Mouse (Mus musculus) C2C12 (cell line): ENCODE results near the gene Pdzd3. TPM values are rescaled to one million over a fixed set of nuclear protein-coding genes. Genes with fewer than 3 reads are reported as not detected.

ENCODE experiments used
- H3K27me3 ChIP-seq: one replicate; pipeline ENCODE4 v1.6.1; 2011; ENCODE audit not compliant: control insufficient read depth, insufficient read depth, insufficient read length
- H3K36me3 ChIP-seq: one replicate; pipeline ENCODE4 v1.6.1; 2011; ENCODE audit not compliant: control insufficient read depth, insufficient read depth
- H3K4me3 ChIP-seq: one replicate; pipeline ENCODE4 v1.5.1; 2011; ENCODE audit warnings: mild to moderate bottlenecking, control low read depth; ENCODE audit not compliant: poor library complexity, insufficient read depth, severe bottlenecking
- H3K79me2 ChIP-seq: one replicate; pipeline ENCODE4 v1.6.1; 2011; ENCODE audit not compliant: control insufficient read depth, insufficient read depth
- H3K79me3 ChIP-seq: one replicate; pipeline ENCODE4 v1.6.1; 2011; ENCODE audit warnings: low read depth, control low read depth
- H3ac ChIP-seq: one replicate; pipeline ENCODE3; 2011; ENCODE audit warnings: low read depth; ENCODE audit not compliant: control insufficient read depth, insufficient read length
- CEBPB ChIP-seq: IDR thresholded peaks from one replicate; pipeline ENCODE4 v1.6.1; 2011; ENCODE audit warnings: low read depth, mild to moderate bottlenecking, control low read depth, moderate library complexity
- CTCF ChIP-seq: IDR thresholded peaks from one replicate; pipeline ENCODE4 v1.5.1; 2011; ENCODE audit not compliant: control insufficient read depth, insufficient read depth, insufficient read length
- FOSL1 ChIP-seq: IDR thresholded peaks from one replicate; pipeline ENCODE4 v1.8.0; 2011; ENCODE audit warnings: mild to moderate bottlenecking, low read length; ENCODE audit not compliant: poor library complexity, insufficient read depth, severe bottlenecking
- MAX ChIP-seq: IDR thresholded peaks from one replicate; pipeline ENCODE4 v1.6.1; 2011; ENCODE audit warnings: mild to moderate bottlenecking, control low read depth
- MYOD1 ChIP-seq: IDR thresholded peaks from one replicate; pipeline ENCODE4 v1.6.1; 2011; ENCODE audit warnings: low read depth; ENCODE audit not compliant: control insufficient read depth, insufficient read length
- MYOG ChIP-seq: IDR thresholded peaks from one replicate; pipeline ENCODE4 v1.6.1; 2011; ENCODE audit not compliant: control insufficient read depth, insufficient read length; ENCODE audit errors: extremely low read depth
- USF1 ChIP-seq: IDR thresholded peaks from one replicate; pipeline ENCODE4 v1.6.1; 2011; ENCODE audit warnings: low read depth, mild to moderate bottlenecking, control low read depth, moderate library complexity
- polyA plus RNA-seq: library from polyadenylated mRNA; unstranded; fragments of >200 nt; fragmentation: generic; extraction: Trizol; gene quantifications from one replicate; pipeline ENCODE4 v1.2.1, GENCODE M21; 2012; ENCODE audit warnings: missing spikeins

The Pdzd3 gene
- polyA plus RNA-seq, 1 experiment = not detected

GRCm38 (mm10) chr9:44254508-44255135 lies 3.4 kb upstream of the Pdzd3 start:
- H3K79me3 ChIP-seq = no peaks in the 10 kb centered on the region
- TF ChIP-seq MAX (no peak), CEBPB (no peak), USF1 (no peak), MYOG (no peak), MYOD1 (no peak), FOSL1 (no peak), CTCF (no peak)
- H3K4me3 ChIP-seq = no peak overlapping the region

DNA sequence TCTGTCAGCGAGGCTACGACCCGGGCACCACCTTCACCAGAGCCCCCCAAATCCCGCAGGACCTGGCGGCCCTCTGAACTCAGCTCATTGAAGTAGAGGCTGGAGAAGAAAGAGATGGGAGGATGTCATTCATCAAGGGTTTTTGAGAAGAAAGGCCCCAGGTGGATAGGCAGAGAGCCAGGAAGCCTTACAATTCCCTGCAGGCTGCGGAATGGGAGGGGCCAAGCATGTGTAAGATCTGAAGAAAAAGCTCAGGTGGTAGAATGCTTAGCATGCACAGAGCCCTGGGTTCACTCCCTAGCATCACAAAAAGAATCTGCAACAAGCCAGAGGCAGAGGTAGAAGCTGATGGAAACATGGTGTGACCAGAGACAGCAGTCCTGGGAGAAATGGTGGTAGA lies 2.2 kb upstream of the Pdzd3 start:
- TF ChIP-seq FOSL1 (no peak), MYOD1 (no peak), MAX (no peak), CTCF (no peak), USF1 (no peak), MYOG (no peak), CEBPB (no peak)
- no peak overlapping the region for H3ac ChIP-seq
- H3K79me3 ChIP-seq = no peaks in the 10 kb centered on the region
- no peaks in the 10 kb centered on the region for H3K27me3 ChIP-seq
- no peak overlapping the region for H3K4me3 ChIP-seq
- H3K79me2 ChIP-seq = no peaks in the 10 kb centered on the region
- H3K36me3 ChIP-seq = no peaks in the 10 kb centered on the region

More at GRCm38 (mm10) chr9:44254508-44255135, 3.4 kb upstream of the Pdzd3 start:
- H3K79me2 ChIP-seq = no peaks in the 10 kb centered on the region
- H3K36me3 ChIP-seq = no peaks in the 10 kb centered on the region
- H3K27me3 ChIP-seq = no peaks in the 10 kb centered on the region
- no peak overlapping the region for H3ac ChIP-seq

- TF ChIP-seq MYOG (no peak), MYOD1 (no peak), FOSL1 (no peak), CEBPB (no peak), USF1 (no peak), CTCF (no peak), MAX (no peak)
Observed at GRCm38 (mm10) chr9:44250445-44250844, 826 bp downstream of the Pdzd3 start.

GRCm38 (mm10) chr9:44249181-44250146 lies 1.8 kb downstream of the Pdzd3 start:
- no peaks in the 10 kb centered on the region for H3K79me2 ChIP-seq

More at GRCm38 (mm10) chr9:44250445-44250844, 826 bp downstream of the Pdzd3 start:
- H3K79me2 ChIP-seq = no peaks in the 10 kb centered on the region
- no peak overlapping the region for H3K4me3 ChIP-seq
- H3K36me3 ChIP-seq = no peaks in the 10 kb centered on the region
- H3ac ChIP-seq = no peak overlapping the region
- H3K27me3 ChIP-seq = peaks cover 7% of the 10 kb centered on the region
- no peaks in the 10 kb centered on the region for H3K79me3 ChIP-seq

DNA sequence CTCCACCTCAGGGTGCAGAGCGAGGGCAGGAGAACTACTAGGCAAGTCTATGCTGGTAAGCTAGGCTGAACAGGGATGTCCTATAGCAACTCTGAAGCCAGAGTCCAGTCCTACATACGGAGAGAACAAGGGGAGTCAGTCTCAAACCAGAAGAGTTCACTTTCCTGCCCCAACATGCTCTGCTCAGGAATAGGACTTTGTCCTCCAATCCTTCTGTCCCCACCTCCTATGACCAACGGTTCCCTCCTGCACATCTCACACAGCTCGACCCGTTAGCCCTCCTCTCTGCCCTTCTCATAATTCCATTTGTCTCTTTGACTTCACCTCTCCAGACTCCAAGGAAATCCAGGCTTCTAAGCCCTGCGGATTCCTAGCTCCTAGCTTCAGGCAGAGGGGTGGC lies 3.4 kb downstream of the Pdzd3 start:
- no peaks in the 10 kb centered on the region for H3K79me3 ChIP-seq
- H3K4me3 ChIP-seq = no peak overlapping the region
- no peaks in the 10 kb centered on the region for H3K36me3 ChIP-seq
- TF ChIP-seq MAX (no peak), MYOD1 (no peak), MYOG (no peak), FOSL1 (no peak), USF1 (no peak), CTCF (no peak), CEBPB (no peak)
- H3K27me3 ChIP-seq = peaks cover 7% of the 10 kb centered on the region
- H3K79me2 ChIP-seq = no peaks in the 10 kb centered on the region
- H3ac ChIP-seq = no peak overlapping the region

More at GRCm38 (mm10) chr9:44249181-44250146, 1.8 kb downstream of the Pdzd3 start:
- TF ChIP-seq CEBPB = no peak
- TF ChIP-seq USF1 = no peak
- TF ChIP-seq CTCF = peak; percentile 48
- TF ChIP-seq FOSL1 = no peak
- no peaks in the 10 kb centered on the region for H3K36me3 ChIP-seq
- peaks cover 7% of the 10 kb centered on the region for H3K27me3 ChIP-seq
- no peak overlapping the region for H3ac ChIP-seq
- no peaks in the 10 kb centered on the region for H3K79me3 ChIP-seq
- H3K4me3 ChIP-seq = no peak overlapping the region
